Mouse (Mus musculus) kidney, postnatal 14 days (tissue): Measurements from ENCODE around the gene Nfkbil1.
"Not testable (repeated sequence)": the region's sequence is repeated elsewhere in the genome, so short reads cannot be mapped to it uniquely, and the experiment has no call there.

Source experiments
- DNase-seq: peaks from one replicate; pipeline ENCODE4 v3.0.0; 2022; ENCODE audit warnings: mixed read lengths

Gene Nfkbil1

DNA sequence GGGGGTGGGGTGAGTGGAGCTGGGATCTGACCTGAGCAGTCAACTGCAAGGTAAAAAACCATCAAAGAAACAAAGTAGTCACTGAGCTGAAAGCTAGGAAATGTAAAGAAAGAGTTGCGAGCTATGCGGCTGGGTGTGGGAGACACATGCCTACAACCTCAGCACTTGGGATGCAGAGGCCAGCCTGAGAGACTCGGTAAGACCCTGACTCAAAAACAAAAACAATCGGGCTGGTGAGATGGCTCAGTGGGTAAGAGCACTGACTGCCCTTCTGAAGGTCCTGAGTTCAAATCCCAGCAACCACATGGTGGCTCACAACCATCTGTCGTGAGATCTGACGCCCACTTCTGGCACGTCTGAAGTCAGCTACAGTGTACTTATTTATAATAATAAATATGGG is 1.5 kb downstream of the Nfkbil1 start:
- not testable (repeated sequence) for DNase-seq

DNA sequence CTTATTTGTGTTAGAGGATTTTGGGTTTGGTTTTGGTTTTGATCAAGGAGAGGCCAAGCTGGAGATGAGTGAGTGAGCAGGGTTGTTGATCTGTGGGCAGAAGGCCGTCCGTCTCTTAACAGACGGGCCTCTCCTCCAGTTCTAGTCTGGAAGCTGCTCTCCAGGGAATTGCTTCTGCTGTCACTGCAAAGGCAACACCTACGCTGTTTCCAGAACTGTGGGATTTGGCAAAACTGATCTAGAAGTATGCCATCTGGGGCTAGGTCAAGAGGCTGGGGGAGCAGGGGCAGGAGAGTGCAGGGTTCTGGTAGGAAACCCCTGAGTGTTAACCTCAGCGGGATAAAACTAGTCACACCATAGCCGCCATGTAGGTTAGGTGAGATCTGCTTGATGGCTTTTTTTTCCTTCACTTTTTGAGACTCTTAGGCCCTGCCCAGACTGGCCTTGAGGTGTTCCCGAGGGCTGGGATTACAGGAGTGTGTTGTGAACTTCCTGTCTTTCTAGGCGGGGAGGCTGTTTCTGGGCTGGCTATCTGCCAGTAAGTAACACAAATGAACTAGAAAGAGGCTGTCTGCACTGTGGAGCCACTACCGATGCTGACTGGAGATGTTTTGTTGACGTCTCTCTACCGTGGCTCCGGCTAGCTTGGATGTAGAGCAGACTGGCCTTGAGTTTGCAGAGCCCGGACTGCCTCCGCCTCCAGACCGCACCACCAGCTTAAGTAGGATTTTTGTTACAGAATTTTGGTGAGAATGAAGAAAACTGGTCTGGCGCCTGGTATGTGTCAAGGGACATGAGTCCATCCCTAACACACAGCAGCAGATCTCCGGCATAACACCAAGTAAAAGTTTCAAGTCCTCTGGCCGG is 2.2 kb downstream of the Nfkbil1 start, which contains the start of gene Atp6v1g2:
Gene Atp6v1g2 (plus strand): TSS at position 547 of the 867 bp plus-strand sequence.
- no peak for DNase-seq

DNA sequence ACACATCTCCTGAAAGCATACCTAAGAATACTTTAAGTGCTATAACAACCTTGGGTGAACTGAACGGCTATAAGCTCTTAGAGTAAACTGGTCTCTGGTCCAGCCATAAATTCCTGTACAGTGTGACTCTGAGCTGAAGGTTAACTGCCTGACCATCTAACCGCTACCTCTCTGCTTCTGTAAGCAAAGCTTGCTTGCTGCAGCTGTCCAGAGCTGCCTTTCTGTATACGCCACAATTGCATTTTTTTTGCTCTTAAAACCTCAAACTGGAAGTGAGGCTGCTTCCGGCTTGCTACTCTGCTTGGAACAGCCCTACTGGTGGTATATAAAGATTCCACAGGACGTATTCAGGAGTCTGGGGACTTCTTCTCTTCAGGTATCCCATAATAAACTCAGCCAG is 2.9 kb downstream of the Nfkbil1 start:
- DNase-seq = no peak

DNA sequence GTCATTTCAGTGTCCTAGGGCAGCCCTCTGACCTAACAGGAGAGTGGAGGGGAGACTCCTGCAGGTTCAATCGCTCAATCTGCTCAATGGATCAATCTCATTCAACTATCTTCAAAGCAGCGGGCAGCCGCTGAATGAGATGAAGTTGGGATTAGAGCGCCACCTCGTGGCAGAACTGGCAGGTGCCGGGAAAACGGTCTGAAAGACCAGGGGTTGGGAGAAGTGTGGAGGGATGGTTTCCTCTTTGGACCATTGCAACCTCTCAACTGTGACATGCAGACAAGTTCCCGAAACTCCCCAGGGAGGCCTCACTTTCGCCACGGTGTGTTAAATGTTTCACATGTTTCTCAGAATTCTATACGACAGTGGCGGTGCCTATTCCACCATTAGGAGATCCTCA is 3.5 kb downstream of the Nfkbil1 start:
- peak; percentile 87 for DNase-seq

DNA sequence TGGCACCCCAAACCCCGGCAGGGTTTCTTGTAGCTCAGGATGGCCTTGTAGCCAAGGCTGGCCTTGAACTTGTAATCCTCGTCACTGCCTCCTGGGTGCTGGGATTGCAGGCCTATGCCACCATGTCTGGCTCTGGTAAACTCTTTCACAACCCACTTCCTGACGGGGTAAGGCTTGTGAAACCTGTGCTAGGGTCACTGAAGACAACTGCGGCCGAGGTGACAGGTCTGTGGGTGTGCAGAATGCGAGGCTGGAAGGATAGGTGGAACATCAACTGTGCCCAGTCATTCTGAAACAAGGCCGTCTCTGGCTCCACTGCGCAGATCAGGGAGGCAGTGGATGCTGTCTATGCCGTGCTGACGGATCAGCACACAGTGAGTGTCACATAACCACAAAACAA is 4.6 kb downstream of the Nfkbil1 start:
- DNase-seq = no peak

DNA sequence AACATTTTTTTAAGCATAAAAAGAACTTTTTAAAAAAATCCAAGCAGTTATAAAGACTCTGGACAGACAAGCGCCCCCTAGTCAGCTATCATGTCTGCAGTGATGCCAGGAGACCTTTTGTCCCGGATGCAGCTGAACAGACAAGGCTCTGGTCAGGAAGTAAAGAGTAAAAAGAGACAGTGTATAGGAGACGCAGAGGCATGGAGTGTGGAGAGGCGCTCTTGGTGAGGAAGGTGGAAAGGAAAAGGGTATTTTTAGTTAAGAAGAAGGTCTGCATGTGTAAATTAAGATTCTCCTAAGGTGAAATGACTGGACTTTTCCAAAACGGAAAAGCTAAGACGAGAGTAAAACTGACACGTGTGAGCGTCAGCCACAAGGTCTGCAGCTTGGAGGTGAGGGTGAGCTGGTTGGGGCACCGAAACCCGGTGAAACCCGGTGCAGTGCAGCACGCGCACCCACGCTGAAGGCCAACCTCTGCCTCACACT is 9.0 kb downstream of the Nfkbil1 start:
- DNase-seq = peak; percentile 52

DNA sequence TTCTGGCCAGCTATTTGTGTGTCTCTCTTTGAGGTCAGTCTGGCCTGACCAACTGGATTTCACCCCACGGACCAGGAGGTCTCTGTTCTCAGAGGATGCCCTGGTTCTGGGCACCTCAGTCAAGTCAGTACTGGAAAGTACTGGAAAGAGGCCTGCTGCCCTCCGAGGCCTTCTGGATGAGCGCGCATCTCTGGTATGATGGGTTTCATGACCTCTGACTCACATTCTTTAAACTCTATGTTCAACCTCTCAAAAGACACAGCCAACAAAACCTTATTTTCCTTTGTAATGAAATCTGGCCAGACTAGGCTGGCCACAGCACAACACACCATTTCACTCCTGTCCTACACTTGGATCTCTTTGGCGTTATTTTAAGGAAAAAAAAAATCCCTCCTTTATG is 10.1 kb downstream of the Nfkbil1 start:
- DNase-seq = no peak

DNA sequence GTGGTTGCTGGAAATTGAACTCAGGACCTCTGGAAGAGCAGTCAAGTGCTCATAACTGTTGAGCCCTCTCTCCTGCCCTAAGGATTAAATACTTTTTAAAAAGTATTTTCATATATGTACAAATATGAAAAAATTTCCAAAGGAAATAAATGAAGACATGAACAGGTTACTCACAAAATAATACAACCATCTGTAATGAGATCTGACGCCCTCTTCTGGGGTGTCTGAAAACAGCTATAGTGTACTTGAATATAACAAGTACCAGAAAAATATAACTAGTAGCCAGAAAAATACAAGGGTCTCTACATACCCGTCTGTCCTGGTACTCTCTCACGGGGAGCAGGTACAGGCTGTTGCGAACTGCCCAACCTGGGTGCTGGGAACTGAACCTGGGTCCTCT is 11.0 kb downstream of the Nfkbil1 start:
- no peak for DNase-seq

DNA sequence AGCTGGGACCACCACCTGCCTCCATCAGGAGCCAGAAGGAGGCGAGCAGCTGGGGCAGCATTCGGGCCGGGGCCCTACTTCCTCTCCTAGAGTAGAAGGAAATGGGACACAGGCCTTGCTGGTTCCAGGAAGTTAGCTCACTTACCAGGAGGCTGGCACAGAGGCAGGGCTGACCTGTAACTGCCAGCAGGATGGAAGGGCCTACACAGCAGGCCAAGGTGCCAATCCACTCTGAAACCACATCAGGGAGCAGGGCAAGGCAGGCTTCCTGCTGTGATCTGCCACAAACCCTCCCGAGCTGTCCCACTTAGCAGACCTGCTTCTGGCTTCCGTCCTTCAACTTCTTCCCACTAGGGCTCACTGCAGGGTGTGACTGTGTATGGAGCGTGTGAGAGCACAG is 13.3 kb downstream of the Nfkbil1 start:
- DNase-seq = peak; percentile 28

DNA sequence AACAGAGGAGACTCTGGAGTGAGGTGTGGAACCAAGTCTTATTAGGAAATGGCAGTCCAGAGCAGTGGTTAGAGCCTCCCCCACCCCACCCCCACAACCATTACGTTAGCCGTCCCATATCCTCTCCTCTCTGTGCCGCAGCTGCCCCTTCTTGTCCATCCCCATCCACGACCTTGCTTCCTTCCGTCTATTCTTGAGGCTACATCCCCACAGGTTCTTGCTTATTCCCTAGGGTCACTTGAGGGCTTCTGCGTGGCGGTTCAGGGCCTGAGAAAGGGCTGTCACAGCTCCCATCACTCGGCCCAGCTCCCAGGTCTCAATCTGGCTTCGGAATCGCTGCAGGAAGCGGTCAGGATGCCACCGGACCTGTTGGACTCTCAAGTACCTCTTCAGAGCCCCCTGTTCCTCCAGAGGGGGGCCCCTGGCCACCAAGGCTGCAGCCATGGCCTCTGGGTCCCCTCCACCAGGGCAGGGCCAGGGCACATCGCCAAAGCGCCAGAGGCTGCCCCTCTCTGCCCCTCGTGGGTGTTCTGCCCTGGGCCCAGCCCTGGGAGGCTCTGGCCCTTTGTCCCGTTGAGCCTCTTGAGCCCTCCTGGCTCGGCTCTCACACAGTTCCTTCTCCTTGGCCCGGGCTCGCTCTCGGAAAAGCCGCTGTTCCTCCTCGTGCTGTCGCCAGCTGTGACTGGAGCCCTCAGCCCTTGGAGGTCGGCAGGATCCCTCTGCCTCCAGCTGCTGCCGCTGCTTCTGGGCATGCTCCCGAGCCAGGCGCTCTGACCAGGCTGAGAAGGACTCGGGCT is 15.2 kb downstream of the Nfkbil1 start, which contains the start of gene Gm16181:
Gene Gm16181 (plus strand): TSS at position 679 of the 797 bp plus-strand sequence.
- DNase-seq = peak; percentile 71

DNA sequence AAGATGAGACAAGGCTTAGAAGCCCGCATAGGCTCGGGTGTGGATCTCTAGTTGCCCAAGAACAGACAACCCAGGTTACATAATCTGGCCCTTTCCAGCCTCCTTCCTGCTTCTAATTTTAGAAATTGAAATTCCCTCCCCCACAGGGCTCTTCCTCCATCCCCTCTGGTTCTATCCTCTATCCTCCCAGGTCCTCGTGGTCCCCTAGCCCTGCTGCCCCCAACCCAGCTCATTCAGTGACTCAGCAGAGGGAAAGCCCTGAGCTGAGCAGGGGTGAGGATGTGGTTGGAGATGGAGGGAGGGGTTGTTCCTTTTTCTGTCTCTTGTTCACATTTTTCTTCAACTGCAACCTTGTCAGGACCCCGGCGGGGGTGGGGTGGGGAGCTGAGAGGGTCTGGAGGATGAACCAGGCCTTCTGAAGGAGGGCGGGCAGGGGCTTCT is 16.0 kb downstream of the Nfkbil1 start:
- no peak for DNase-seq

DNA sequence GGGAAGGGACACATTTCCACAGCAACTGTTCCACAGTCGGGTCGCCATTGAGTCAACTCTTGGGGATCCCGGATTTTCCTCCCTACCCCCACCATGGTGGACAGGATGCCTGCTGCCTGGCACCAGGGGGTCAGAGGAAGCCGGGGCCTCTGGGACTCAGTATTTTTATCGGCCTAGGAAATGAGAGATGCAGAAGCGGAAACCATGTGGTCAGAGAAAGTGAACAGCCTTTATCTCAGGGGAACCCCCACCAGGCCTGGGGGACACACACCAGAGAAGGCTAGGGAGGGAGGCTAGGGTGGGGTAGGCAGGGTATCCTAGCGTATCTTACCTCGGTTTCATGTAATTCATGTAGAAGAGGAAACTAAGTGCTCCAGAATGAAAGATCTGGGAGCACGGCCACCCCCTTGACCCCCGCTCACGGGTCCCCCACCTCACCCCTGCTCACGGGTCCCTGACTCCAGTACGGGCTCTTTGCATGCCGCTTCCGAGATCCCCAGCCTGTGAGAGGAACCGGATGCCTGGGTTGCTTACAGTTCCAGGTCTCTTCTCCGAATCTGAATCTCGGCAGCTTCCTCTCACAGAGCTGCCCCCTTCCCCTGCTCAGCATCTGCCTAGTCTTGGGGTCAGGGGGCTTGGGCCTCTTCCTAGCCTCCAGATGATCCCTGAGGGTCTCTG is 16.9 kb downstream of the Nfkbil1 start:
- peak; percentile 63 for DNase-seq

DNA sequence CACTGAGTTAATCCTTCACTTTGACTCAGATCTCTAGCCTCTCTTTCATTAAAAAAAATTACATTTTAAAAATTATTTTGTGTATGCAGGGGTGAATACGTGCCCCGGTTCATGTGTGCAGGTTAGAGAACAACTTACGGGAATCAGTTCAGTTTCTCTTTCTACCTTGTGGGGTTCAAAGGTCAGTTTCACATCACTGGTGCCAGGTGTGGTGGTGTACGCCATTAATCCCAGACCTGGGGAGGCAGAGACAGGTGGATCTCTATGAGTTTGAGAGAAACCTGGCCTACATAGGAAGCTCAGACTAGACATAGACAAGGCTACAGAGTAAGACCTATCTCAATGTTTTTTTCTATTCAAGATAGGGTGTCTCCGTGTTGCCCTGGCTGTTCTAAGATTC is 22.5 kb downstream of the Nfkbil1 start:
- DNase-seq = no peak

DNA sequence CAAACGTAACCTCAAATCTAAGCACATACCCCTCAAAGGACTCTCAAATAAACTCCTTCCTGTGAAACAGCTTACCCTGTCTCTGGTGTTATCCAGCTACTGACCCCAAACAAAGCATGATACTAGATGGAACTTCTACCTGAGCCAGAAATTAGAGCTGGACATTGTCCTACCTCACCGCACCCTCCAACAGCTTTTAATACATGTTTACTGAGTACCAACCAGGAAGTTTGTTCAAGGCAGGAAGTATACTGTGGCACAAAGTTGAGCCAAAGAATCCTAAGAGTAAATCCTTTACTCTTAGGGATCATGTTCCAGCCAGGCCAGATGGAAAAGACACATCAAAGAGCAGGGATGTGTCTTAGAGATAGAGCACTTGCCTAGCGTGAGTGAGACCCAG is 25.0 kb downstream of the Nfkbil1 start:
- no peak for DNase-seq

DNA sequence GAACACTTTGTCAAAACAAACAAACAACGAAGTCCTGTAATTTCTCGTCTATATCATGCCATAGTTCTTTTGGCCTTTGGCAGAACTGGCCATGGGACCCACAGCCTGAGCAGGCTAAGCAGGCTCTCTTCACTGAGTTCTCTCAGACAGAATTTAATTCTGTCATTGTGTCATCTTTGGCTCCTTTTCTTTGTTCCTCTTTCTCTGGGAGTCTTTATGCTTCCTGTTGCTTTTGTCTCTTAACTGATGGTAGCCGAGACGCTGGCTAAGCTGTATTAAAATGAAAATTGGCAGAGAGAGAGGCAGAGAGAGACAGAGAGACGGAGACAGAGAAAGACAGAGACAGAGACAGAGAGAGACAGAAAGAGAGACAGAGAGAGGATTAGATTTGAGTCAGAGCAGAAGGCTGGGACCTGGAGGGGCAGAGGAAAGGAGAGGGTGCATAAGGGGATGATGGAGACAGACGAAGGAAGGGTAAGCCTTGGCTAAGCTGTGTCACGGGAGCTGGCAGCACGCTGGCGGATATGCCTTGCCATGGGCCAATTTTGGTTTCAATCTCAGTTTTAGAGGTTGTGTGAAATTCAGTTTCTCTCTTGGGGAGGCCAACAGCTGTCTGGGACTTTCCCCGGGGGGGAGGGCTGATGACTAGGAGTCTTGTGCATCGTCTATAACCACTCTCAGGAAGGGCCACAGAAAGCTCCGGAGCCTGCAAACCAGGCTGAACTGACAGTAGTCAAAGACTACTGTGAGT is 25.6 kb downstream of the Nfkbil1 start:
- no peak for DNase-seq

DNA sequence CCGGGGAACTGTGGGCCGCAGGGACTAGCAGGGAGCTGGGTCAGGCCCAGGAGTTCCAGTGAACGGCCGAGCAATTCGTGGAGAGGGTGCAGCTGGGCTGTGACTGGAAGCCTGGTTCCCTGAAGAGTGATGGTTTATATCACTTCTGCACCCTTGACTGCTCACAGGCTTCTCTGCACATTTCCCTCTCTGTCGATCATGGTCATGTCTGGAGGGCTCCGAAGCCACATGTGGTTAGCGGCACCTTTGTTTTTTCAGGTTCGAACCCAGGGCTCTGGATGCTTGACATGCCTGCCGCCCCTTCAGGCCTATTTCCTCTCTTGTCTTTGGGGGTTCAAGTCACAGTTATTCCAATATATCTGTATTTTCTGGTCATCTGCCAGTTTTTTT is 30.2 kb downstream of the Nfkbil1 start:
- no peak for DNase-seq

DNA sequence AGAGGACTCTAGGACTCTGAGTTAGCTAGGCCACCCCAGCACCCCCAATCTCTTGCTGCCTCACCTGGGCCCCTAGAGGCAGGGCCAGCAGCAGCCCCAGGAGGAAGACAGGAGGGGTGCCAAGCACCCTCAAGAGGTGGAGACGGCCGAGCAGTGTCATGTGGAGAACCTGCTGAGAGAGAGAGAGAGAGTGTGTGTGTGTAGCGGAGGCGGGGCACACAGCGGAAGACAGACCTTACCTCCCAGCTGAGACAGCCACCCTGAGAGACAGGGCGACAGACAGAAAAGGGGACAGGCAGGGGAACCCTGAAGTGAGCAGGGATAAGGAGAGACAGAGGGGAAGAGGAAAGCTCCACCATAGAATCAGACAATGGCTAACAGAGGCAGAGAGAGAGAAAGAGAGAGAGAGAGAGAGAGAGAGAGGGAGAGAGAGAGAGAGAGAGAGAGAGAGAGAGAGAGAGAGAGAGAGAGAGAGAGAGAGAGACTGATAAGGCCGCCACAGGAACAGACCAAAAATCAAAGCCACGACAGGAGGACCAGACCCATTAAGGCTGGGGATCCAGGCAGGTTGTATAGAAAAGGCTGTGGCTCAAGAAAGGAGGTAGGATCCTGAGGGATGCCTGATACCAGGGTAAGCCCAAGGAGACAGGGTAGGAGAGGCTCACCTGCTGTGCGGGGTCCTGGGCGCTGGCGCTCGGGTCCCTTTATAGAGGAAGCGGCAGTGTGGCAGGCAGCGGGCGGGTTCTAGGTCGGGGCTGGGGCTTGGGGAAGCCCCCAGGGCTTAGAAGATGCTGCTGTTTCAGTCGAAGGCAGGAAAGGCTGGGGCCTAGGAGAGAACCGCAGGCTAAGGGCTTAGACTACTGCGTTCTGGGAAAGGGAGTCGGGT is 30.9 kb downstream of the Nfkbil1 start, which contains the start of gene Lta:
Gene Lta (minus strand): TSS at position 858 of the 886 bp plus-strand sequence.
- DNase-seq = no peak

DNA sequence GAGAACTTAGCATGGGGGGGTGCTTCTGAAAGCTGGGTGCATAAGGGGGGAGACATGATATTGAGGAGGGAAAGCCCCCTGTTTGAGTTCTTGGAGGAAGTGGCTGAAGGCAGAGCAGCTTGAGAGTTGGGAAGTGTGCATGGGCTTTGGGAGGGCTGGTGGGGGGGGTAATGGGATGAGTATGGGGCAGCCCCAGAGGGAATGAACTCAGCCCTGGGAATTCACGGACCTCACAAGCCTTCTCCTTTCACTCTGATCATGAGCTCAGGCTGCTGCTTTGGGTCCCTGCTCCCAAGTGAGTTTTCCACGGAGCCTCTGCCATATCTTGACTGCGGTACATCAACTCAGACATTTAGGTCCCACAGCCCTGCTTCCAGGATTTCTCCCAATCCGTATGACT is 33.1 kb downstream of the Nfkbil1 start:
- DNase-seq = no peak

DNA sequence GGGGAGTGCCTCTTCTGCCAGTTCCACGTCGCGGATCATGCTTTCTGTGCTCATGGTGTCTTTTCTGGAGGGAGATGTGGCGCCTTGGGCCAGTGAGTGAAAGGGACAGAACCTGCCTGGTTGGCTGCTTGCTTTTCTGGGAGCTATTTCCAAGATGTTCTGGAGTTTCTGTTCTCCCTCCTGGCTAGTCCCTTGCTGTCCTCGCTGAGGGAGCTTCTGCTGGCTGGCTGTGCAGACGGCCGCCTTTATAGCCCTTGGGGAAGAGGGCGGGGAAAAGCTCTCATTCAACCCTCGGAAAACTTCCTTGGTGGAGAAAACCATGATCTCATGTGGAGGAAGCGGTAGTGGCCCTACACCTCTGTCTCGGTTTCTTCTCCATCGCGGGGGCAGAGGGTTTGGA is 33.8 kb downstream of the Nfkbil1 start, which contains the start of gene Tnf:
Gene Tnf (minus strand): TSS at position 221 of the 400 bp plus-strand sequence.
- peak; percentile 54 for DNase-seq

DNA sequence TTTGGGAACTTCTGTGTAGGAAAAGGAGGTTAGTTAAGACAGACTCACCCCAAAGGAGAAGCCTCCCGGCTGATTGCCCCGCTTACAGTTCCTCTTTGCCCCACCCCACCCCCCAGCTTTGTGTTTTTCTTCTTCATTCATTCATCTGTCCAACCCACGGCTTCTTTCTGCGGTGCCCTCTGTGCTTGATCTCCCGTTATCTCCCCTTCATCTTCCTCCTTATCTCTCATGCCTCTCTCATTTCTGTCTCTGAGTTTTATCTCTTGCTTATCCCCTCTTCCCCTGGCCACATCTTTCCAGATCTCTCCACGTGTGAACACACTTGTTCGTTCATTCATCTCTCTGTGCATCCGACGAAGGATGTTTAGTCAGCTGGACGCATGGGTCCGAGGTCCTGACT is 34.5 kb downstream of the Nfkbil1 start:
- DNase-seq = no peak

DNA sequence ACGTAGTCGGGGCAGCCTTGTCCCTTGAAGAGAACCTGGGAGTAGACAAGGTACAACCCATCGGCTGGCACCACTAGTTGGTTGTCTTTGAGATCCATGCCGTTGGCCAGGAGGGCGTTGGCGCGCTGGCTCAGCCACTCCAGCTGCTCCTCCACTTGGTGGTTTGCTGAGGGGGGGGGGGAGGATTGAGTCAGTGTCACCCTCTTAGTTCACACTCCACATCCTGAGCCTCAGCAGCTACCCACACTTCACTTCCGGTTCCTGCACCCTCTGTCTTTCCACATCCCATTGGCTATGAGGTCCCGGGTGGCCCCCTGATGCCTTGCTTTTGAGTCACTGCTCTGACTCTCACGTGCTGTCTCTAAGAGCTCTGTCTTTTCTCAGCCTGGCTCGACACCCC is 35.2 kb downstream of the Nfkbil1 start:
- no peak for DNase-seq
